Mouse (Mus musculus) heart, adult 9 months (tissue): ENCODE data around the gene Mvd.
A peak's percentile ranks its signal among the peaks of the same experiment; 100 is the strongest.

Experiments
- DNase-seq, 2 experiments: peaks; one replicate each; pipeline ENCODE4 v3.0.0; 2022; ENCODE audit warnings: low spot score in 2 of 2

The Mvd gene

GRCm38 (mm10) chr8:122427607-122428006 lies 15.6 kb downstream of the Mvd start:
- DNase-seq, result no peak

- DNase-seq, result no peak
These were observed 17.1 kb downstream of the Mvd start for GRCm38 (mm10) chr8:122426145-122426544.

- DNase-seq, result peak; percentile 54 to 65
These were observed 19.6 kb downstream of the Mvd start for GRCm38 (mm10) chr8:122423659-122424058.

- DNase-seq, result no peak
These were observed 20.0 kb downstream of the Mvd start for GRCm38 (mm10) chr8:122423217-122423616.

GRCm38 (mm10) chr8:122421376-122422070 lies 21.7 kb downstream of the Mvd start, which contains the start of gene Il17c:
TSS of gene Il17c (plus strand) at chr8:122422020.
- DNase-seq, result no peak

GRCm38 (mm10) chr8:122419881-122420555 lies 23.2 kb downstream of the Mvd start:
- DNase-seq, result no peak

GRCm38 (mm10) chr8:122415554-122415953 lies 27.7 kb downstream of the Mvd start:
- DNase-seq, result no peak

- no peak for DNase-seq
These were observed 28.9 kb downstream of the Mvd start for GRCm38 (mm10) chr8:122414311-122414710.

- DNase-seq, result no peak
These were observed 35.5 kb downstream of the Mvd start for GRCm38 (mm10) chr8:122407678-122408077.

GRCm38 (mm10) chr8:122405146-122405805 lies 37.9 kb downstream of the Mvd start:
- DNase-seq, result no peak

- DNase-seq, result no peak
These were observed 45.0 kb downstream of the Mvd start for GRCm38 (mm10) chr8:122398186-122398585.

GRCm38 (mm10) chr8:122395291-122395690 lies 47.9 kb downstream of the Mvd start:
- no peak for DNase-seq

- no peak for DNase-seq
These were observed 49.5 kb downstream of the Mvd start for GRCm38 (mm10) chr8:122393717-122394116.

- no peak for DNase-seq
These were observed 52.5 kb downstream of the Mvd start for GRCm38 (mm10) chr8:122390758-122391157.

GRCm38 (mm10) chr8:122389357-122389756 lies 53.9 kb downstream of the Mvd start:
- no peak for DNase-seq
